Mouse (Mus musculus) kidney, embryonic 15.5 days (tissue): ENCODE results near the gene Klhl29. TPM values are rescaled to one million over a fixed set of nuclear protein-coding genes. Genes with fewer than 3 reads are reported as not detected.

ENCODE experiments used
- ATAC-seq: fragments of 200-750 bp; cut with Nextera tagmentation; replicated peaks from 2 replicates; pipeline ENCODE4 v1.8.0; 2017; ENCODE audit warnings: moderate TSS enrichment; ENCODE audit not compliant: low FRiP score
- H3K27ac ChIP-seq: fragments of 300-500 bp; sonication (generic); 2 replicates; pipeline ENCODE4 v1.5.1; 2015; ENCODE audit warnings: mild to moderate bottlenecking, inconsistent platforms
- H3K27me3 ChIP-seq: fragments of 300-500 bp; sonication (generic); 2 replicates; pipeline ENCODE4 v1.6.1; 2015; ENCODE audit warnings: inconsistent platforms
- H3K36me3 ChIP-seq: fragments of 300-500 bp; sonication (generic); 2 replicates; pipeline ENCODE4 v1.6.1; 2015; ENCODE audit warnings: inconsistent platforms
- H3K4me1 ChIP-seq: fragments of 300-500 bp; sonication (generic); 2 replicates; pipeline ENCODE4 v1.6.1; 2015; ENCODE audit warnings: inconsistent platforms
- H3K4me2 ChIP-seq: fragments of 300-500 bp; sonication (generic); 2 replicates; pipeline ENCODE4 v1.6.1; 2015; ENCODE audit warnings: moderate library complexity, mild to moderate bottlenecking, inconsistent platforms
- H3K4me3 ChIP-seq: fragments of 300-500 bp; sonication (generic); replicated peaks from 2 replicates; pipeline ENCODE4 v1.5.1; 2015; ENCODE audit warnings: mild to moderate bottlenecking, inconsistent platforms
- H3K9ac ChIP-seq: fragments of 300-500 bp; sonication (generic); 2 replicates; pipeline ENCODE4 v1.6.1; 2015; ENCODE audit warnings: mild to moderate bottlenecking, inconsistent platforms
- H3K9me3 ChIP-seq: fragments of 300-500 bp; sonication (generic); replicated peaks from 2 replicates; pipeline ENCODE4 v1.6.1; 2016; ENCODE audit warnings: inconsistent platforms
- WGBS: fragments of 180-500 bp; shearing (Covaris S2); methylation state at CpG from one replicate; pipeline ENCODE4 v1.1.7; 2015; ENCODE audit warnings: mixed read lengths; 5-methylcytosine and 5-hydroxymethylcytosine counted together
- polyA plus RNA-seq: library from polyadenylated mRNA; unstranded; fragments of >200 nt; fragmentation: Nextera tagmentation; extraction: Ambion mirVana; gene quantifications from 2 replicates; pipeline ENCODE4 v1.2.1, GENCODE M21; 2015

Klhl29 gene
- polyA plus RNA-seq, 1 experiment from 2014 or later, result 0.64 TPM

GRCm38 (mm10) chr12:5203385-5203784 lies 172.1 kb downstream of the Klhl29 start:
- no peaks in the 10 kb centered on the region for H3K27me3 ChIP-seq
- H3K4me2 ChIP-seq, result no peak overlapping the region
- peaks cover 16% of the 10 kb centered on the region for H3K4me1 ChIP-seq
- no peaks in the 10 kb centered on the region for H3K36me3 ChIP-seq
- H3K27ac ChIP-seq, result no peak overlapping the region
- WGBS, result 69% methylated on average over 5 of the region's 5 CpGs
- no peak overlapping the region for H3K4me3 ChIP-seq
- no peak for ATAC-seq
- no peaks in the 10 kb centered on the region for H3K9me3 ChIP-seq
- H3K9ac ChIP-seq, result no peak overlapping the region

GRCm38 (mm10) chr12:5198254-5198653 lies 177.2 kb downstream of the Klhl29 start:
- no peak overlapping the region for H3K9ac ChIP-seq
- H3K9me3 ChIP-seq, result no peaks in the 10 kb centered on the region
- WGBS, result 52% methylated on average over 4 of the region's 4 CpGs
- no peaks in the 10 kb centered on the region for H3K4me1 ChIP-seq
- ATAC-seq, result no peak
- no peaks in the 10 kb centered on the region for H3K27me3 ChIP-seq
- no peaks in the 10 kb centered on the region for H3K36me3 ChIP-seq
- H3K4me3 ChIP-seq, result no peak overlapping the region
- H3K4me2 ChIP-seq, result no peak overlapping the region
- H3K27ac ChIP-seq, result no peak overlapping the region

GRCm38 (mm10) chr12:5194176-5194575 lies 181.3 kb downstream of the Klhl29 start:
- Histone ChIP-seq H3K4me3 (no peak overlapping the region), H3K4me2 (no peak overlapping the region), H3K36me3 (no peaks in the 10 kb centered on the region), H3K27ac (no peak overlapping the region), H3K9ac (no peak overlapping the region), H3K27me3 (no peaks in the 10 kb centered on the region), H3K9me3 (no peaks in the 10 kb centered on the region), H3K4me1 (peaks cover 29% of the 10 kb centered on the region)
- no peak for ATAC-seq
- 56% methylated on average over 6 of the region's 6 CpGs for WGBS

- Histone ChIP-seq H3K9me3 (no peaks in the 10 kb centered on the region), H3K27me3 (no peaks in the 10 kb centered on the region), H3K36me3 (no peaks in the 10 kb centered on the region), H3K4me1 (peaks cover 29% of the 10 kb centered on the region), H3K27ac (peak overlapping the region; percentile 56; the same call in 1 of the 2 replicates), H3K4me3 (no peak overlapping the region), H3K4me2 (peak overlapping the region; percentile 46), H3K9ac (no peak overlapping the region)
- ATAC-seq, result peak; percentile 3; the same call in 1 of the 2 replicates
- WGBS, result 50% methylated on average over 9 of the region's 9 CpGs
These were observed 183.1 kb downstream of the Klhl29 start for GRCm38 (mm10) chr12:5192380-5192718.

- H3K27ac ChIP-seq, result peak overlapping the region; percentile 56
- peak; percentile 83 for ATAC-seq
- 9% methylated on average over 14 of the region's 14 CpGs for WGBS
- no peaks in the 10 kb centered on the region for H3K27me3 ChIP-seq
- H3K9ac ChIP-seq, result no peak overlapping the region
- H3K4me1 ChIP-seq, result peaks cover 32% of the 10 kb centered on the region
- H3K4me2 ChIP-seq, result peak overlapping the region; percentile 46
- H3K36me3 ChIP-seq, result no peaks in the 10 kb centered on the region
- no peaks in the 10 kb centered on the region for H3K9me3 ChIP-seq
- H3K4me3 ChIP-seq, result no peak overlapping the region
These were observed 183.7 kb downstream of the Klhl29 start for GRCm38 (mm10) chr12:5191628-5192379.

- Histone ChIP-seq H3K4me3 (no peak overlapping the region), H3K27ac (0 out of 2 replicates have a peak overlapping the region, but pooled peaks have one; percentile 56), H3K36me3 (no peaks in the 10 kb centered on the region), H3K27me3 (no peaks in the 10 kb centered on the region), H3K9me3 (no peaks in the 10 kb centered on the region), H3K4me1 (peaks cover 33% of the 10 kb centered on the region), H3K4me2 (peak overlapping the region; percentile 46; the same call in 1 of the 2 replicates), H3K9ac (no peak overlapping the region)
- 64% methylated on average over 4 of the region's 4 CpGs for WGBS
- no peak for ATAC-seq
These were observed 184.3 kb downstream of the Klhl29 start for GRCm38 (mm10) chr12:5191206-5191605.

GRCm38 (mm10) chr12:5189446-5190150 lies 185.9 kb downstream of the Klhl29 start:
- Histone ChIP-seq H3K4me1 (peaks cover 33% of the 10 kb centered on the region), H3K27ac (no peak overlapping the region), H3K27me3 (no peaks in the 10 kb centered on the region), H3K9me3 (no peaks in the 10 kb centered on the region), H3K4me2 (no peak overlapping the region), H3K9ac (no peak overlapping the region), H3K36me3 (no peaks in the 10 kb centered on the region), H3K4me3 (no peak overlapping the region)
- no peak for ATAC-seq
- WGBS, result 27% methylated on average over 15 of the region's 15 CpGs

- Histone ChIP-seq H3K9me3 (no peaks in the 10 kb centered on the region), H3K27me3 (no peaks in the 10 kb centered on the region), H3K9ac (no peak overlapping the region), H3K36me3 (no peaks in the 10 kb centered on the region), H3K4me2 (no peak overlapping the region), H3K4me1 (peaks cover 33% of the 10 kb centered on the region), H3K27ac (no peak overlapping the region), H3K4me3 (no peak overlapping the region)
- no peak for ATAC-seq
- 79% methylated on average over 7 of the region's 7 CpGs for WGBS
These were observed 186.6 kb downstream of the Klhl29 start for GRCm38 (mm10) chr12:5188899-5189298.

- no peak for ATAC-seq
- Histone ChIP-seq H3K9me3 (no peaks in the 10 kb centered on the region), H3K27me3 (no peaks in the 10 kb centered on the region), H3K36me3 (no peaks in the 10 kb centered on the region), H3K4me2 (no peak overlapping the region), H3K27ac (no peak overlapping the region), H3K9ac (no peak overlapping the region), H3K4me1 (peaks cover 33% of the 10 kb centered on the region), H3K4me3 (no peak overlapping the region)
- WGBS, result 76% methylated on average over 2 of the region's 2 CpGs
These were observed 187.6 kb downstream of the Klhl29 start for GRCm38 (mm10) chr12:5187773-5188333.

- Histone ChIP-seq H3K27ac (peak overlapping the region; percentile 63; the same call in 1 of the 2 replicates), H3K4me2 (no peak overlapping the region), H3K27me3 (no peaks in the 10 kb centered on the region), H3K9me3 (no peaks in the 10 kb centered on the region), H3K9ac (no peak overlapping the region), H3K4me3 (no peak overlapping the region), H3K4me1 (peaks cover 23% of the 10 kb centered on the region), H3K36me3 (no peaks in the 10 kb centered on the region)
- WGBS, result 35% methylated on average over 1 of the region's 1 CpGs
- no peak for ATAC-seq
These were observed 188.8 kb downstream of the Klhl29 start for GRCm38 (mm10) chr12:5186645-5187044.

- Histone ChIP-seq H3K4me1 (peaks cover 15% of the 10 kb centered on the region; the same call in 1 of the 2 replicates), H3K36me3 (no peaks in the 10 kb centered on the region), H3K9me3 (no peaks in the 10 kb centered on the region), H3K27ac (no peak overlapping the region), H3K9ac (no peak overlapping the region), H3K4me2 (no peak overlapping the region), H3K27me3 (no peaks in the 10 kb centered on the region), H3K4me3 (no peak overlapping the region)
- ATAC-seq, result no peak
- 85% methylated on average over 6 of the region's 6 CpGs for WGBS
These were observed 189.9 kb downstream of the Klhl29 start for GRCm38 (mm10) chr12:5185603-5186002.

GRCm38 (mm10) chr12:5182586-5182985 lies 192.9 kb downstream of the Klhl29 start:
- Histone ChIP-seq H3K27ac (no peak overlapping the region), H3K9me3 (no peaks in the 10 kb centered on the region), H3K27me3 (no peaks in the 10 kb centered on the region), H3K9ac (no peak overlapping the region), H3K4me1 (0 out of 2 replicates have a peak, but pooled peaks cover 3% of the 10 kb centered on the region), H3K4me3 (no peak overlapping the region), H3K36me3 (no peaks in the 10 kb centered on the region), H3K4me2 (no peak overlapping the region)
- no peak for ATAC-seq
- WGBS, result 78% methylated on average over 4 of the region's 4 CpGs
